Mouse (Mus musculus): ENCODE data around the gene Ell. TPM values are rescaled to one million over a fixed set of nuclear protein-coding genes. Genes with fewer than 3 reads are reported as not detected.

The Ell gene
- polyA plus RNA-seq, 1 experiment from 2014 or later, result 17.2 TPM

DNA sequence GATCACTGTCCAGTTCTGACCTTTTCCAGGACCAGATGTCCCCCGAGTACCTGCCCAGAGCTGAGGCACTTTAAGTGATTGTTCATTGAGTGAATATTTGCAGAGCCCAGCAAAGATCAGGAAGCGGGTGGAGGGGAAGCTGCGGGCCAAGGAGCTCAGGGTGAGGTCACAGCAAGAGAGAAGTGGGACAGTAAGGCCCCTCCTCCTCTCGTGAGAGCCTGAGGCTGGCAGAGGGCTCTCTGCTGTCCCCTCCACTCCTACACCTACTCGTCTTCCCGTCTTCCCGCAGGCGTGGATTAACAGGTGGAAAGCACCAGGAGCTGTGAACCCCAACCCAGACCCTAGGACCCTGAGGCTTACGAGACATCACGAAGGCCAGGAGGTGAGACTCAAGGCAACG is 77.4 kb downstream of the Ell start:
- 57% methylated on average over 11 of the region's 11 CpGs for WGBS

DNA sequence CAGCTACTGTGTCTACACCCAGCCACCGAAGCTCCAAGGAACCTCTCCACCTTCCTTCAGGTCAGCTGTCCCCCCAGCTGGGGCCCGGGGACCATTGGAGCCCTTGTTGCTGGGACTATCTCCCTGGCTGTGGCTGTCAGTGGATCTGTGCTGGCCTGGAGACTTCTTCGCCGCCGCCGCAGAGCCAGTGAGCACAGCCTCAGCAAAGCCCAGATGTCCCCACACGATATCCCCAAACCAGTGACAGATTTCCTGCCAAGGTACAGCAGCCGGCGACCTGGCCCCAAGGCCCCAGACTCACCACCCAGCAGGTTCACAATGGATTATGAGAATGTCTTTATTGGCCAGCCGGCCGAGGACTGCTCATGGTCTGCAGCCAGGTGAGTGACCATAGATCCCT is 78.7 kb downstream of the Ell start:
- Histone ChIP-seq H3K9ac (no peak overlapping the region), H3K27ac (no peak overlapping the region), H3K9me3 (no peaks in the 10 kb centered on the region), H3K4me2 (no peak overlapping the region), H3K4me1 (replicated peaks) (no peaks in the 10 kb centered on the region; the same call in none of the 2 replicates), H3K27me3 (peaks cover 28% of the 10 kb centered on the region), H3K4me3 (no peak overlapping the region), H3K36me3 (no peaks in the 10 kb centered on the region)
- no peak for ATAC-seq (ENCODE audit: low FRiP score)
- WGBS, result 88% methylated on average over 11 of the region's 11 CpGs

More for the DNA sequence above, 77.4 kb downstream of the Ell start:
- Histone ChIP-seq H3K4me3 (no peak overlapping the region), H3K9me3 (no peaks in the 10 kb centered on the region), H3K4me2 (no peak overlapping the region), H3K36me3 (no peaks in the 10 kb centered on the region), H3K9ac (no peak overlapping the region), H3K27ac (no peak overlapping the region), H3K4me1 (replicated peaks) (peaks cover 5% of the 10 kb centered on the region), H3K27me3 (peaks cover 14% of the 10 kb centered on the region)
- ATAC-seq (ENCODE audit: low FRiP score), result no peak

GRCm38 (mm10) chr8:70618888-70619334 is 79.7 kb downstream of the Ell start:
- Histone ChIP-seq H3K4me1 (replicated peaks) (no peaks in the 10 kb centered on the region; the same call in none of the 2 replicates), H3K9me3 (no peaks in the 10 kb centered on the region), H3K27me3 (peaks cover 29% of the 10 kb centered on the region), H3K36me3 (no peaks in the 10 kb centered on the region), H3K9ac (no peak overlapping the region), H3K27ac (no peak overlapping the region), H3K4me3 (no peak overlapping the region), H3K4me2 (no peak overlapping the region)
- no peak for ATAC-seq (ENCODE audit: low FRiP score)
- 39% methylated on average over 9 of the region's 9 CpGs for WGBS

DNA sequence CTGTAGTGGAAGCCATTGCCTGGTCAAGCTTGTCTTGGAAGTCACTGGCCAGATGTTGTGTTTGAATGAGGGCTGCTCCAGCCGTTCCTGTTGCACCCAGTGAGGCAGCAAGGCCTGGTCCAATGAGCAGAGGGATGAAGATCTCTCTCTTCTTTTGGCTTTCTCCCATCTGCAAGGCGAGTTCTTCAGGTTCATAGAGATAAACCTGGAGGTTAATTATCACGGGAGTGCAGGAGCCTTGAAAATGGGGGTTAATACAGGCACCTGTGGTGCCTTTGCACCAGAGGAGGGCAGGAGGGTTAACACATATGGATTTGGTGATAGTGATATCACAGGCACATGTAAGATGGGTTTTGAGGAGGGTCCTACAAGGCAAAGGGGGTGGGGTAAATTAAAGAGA is 83.0 kb downstream of the Ell start:
- H3K4me3 ChIP-seq, result no peak overlapping the region
- H3K9me3 ChIP-seq, result no peaks in the 10 kb centered on the region
- H3K27me3 ChIP-seq, result peaks cover 29% of the 10 kb centered on the region
- no peak for ATAC-seq (ENCODE audit: low FRiP score)
- no peaks in the 10 kb centered on the region; the same call in none of the 2 replicates for H3K4me1 ChIP-seq (replicated peaks)
- WGBS, result 59% methylated on average over 3 of the region's 3 CpGs
- no peak overlapping the region for H3K27ac ChIP-seq
- H3K36me3 ChIP-seq, result no peaks in the 10 kb centered on the region
- no peak overlapping the region for H3K9ac ChIP-seq
- H3K4me2 ChIP-seq, result no peak overlapping the region

DNA sequence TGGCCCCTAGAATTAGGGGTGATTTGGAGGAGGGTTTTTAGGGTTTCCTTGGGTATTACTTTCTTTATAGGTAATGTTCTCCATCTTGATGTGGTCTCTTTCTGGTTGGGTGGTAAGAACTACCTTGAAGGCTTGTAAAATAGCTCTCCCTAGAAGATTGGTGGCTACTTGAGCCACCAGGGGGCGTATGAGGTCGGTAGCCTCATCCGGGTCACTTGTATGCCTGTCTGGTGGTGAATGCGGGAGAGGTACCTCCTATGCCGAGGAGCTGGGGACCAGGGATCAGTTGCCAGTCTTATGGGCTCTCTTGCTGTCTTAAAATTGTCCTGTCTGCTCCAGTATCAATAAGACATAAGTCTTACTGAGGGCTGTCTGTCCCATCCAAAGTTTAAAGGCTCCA is 85.8 kb downstream of the Ell start:
- no peak overlapping the region for H3K4me3 ChIP-seq
- WGBS, result 19% methylated on average over 5 of the region's 5 CpGs
- H3K36me3 ChIP-seq, result no peaks in the 10 kb centered on the region
- no peak overlapping the region for H3K27ac ChIP-seq
- H3K9me3 ChIP-seq, result no peaks in the 10 kb centered on the region
- no peak overlapping the region for H3K9ac ChIP-seq
- peaks cover 11% of the 10 kb centered on the region for H3K4me1 ChIP-seq (replicated peaks)
- no peak overlapping the region for H3K4me2 ChIP-seq
- ATAC-seq (ENCODE audit: low FRiP score), result no peak
- H3K27me3 ChIP-seq, result peaks cover 29% of the 10 kb centered on the region

DNA sequence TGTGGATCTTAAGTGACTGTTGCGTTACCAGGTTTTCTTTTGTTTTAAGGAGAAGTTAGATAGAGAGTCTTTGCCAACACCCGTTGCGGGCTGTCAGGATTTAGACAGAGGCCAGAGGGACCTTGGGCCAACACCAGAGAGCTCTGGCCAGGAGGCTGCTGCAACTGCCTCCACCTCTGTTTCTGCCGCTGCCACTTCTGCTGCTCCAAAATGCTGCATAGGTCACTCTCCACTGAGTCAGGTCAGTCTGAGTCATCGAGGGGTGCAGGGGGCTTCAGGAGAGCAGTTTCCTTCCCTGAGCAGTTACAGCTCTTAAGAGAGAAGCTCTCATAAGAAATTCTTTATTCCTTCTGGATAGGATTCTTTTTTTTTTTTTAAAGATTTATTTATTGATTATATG is 87.8 kb downstream of the Ell start:
- H3K36me3 ChIP-seq, result no peaks in the 10 kb centered on the region
- no peak overlapping the region for H3K4me3 ChIP-seq
- H3K9ac ChIP-seq, result no peak overlapping the region
- H3K4me2 ChIP-seq, result no peak overlapping the region
- H3K4me1 ChIP-seq (replicated peaks), result peaks cover 20% of the 10 kb centered on the region
- H3K9me3 ChIP-seq, result no peaks in the 10 kb centered on the region
- H3K27me3 ChIP-seq, result peaks cover 26% of the 10 kb centered on the region
- WGBS, result 91% methylated on average over 5 of the region's 5 CpGs
- no peak for ATAC-seq (ENCODE audit: low FRiP score)
- no peak overlapping the region for H3K27ac ChIP-seq

- H3K4me2 ChIP-seq, result peak overlapping the region; percentile 62
- peaks cover 20% of the 10 kb centered on the region for H3K4me1 ChIP-seq (replicated peaks)
- H3K4me3 ChIP-seq, result peak overlapping the region; percentile 46
- 57% methylated on average over 7 of the region's 7 CpGs for WGBS
- peaks cover 27% of the 10 kb centered on the region for H3K27me3 ChIP-seq
- no peaks in the 10 kb centered on the region for H3K36me3 ChIP-seq
- 0 out of 2 replicates have a peak, but pooled peaks have one; percentile 0 for ATAC-seq (ENCODE audit: low FRiP score)
- H3K9me3 ChIP-seq, result no peaks in the 10 kb centered on the region
- peak overlapping the region; percentile 76 for H3K27ac ChIP-seq
- peak overlapping the region; percentile 75 for H3K9ac ChIP-seq
Observed at GRCm38 (mm10) chr8:70628986-70629490, 89.8 kb downstream of the Ell start.

DNA sequence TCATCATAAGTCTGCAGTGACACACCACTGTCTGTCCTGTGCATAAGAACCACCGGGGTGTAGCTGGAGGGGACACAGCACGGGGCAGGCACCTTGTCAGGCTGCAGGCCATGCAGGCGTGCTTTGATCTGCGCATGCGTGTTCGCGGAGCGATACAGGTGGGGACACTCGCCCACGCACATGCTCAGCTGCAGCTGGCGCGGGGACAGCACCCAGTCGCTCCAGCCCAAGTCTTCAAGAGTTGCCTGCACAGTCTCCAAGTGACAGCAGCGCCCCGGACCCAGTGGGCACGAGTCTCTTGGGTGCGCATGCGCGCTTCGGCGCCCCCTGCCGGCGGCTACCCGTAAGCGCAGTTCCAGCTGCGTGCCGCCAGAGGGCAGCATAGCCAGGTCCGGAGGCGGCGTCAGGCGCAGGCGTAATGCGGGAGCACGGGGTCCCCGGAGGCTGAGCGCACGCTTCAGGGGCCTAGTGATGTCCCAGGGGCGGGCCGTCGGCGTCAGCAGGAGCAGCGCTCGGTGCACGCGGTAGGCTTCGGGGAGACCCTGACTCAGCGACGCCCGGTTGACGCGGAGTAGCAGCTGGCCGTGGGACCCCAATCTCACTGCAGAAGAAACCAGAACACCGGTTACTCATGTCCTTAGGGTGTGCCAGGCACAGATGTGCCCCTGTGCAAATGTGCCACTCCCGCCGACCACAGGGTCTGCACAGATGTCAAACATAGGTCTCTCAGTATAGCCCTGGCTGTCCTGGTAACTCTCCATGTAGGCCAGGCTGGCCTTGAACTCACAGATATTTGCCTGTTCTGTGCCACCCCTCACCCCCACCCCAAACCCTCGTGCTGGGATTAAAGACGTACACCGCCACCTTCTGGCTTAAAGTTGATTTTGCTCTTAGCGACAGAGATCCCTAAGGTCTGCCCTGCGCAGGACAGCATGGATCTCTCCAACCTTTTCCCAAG is 90.6 kb downstream of the Ell start:
- Histone ChIP-seq H3K27me3 (peaks cover 27% of the 10 kb centered on the region), H3K4me1 (replicated peaks) (peaks cover 20% of the 10 kb centered on the region), H3K4me2 (peak overlapping the region; percentile 62), H3K27ac (peak overlapping the region; percentile 76), H3K9me3 (no peaks in the 10 kb centered on the region), H3K4me3 (peak overlapping the region; percentile 46), H3K36me3 (no peaks in the 10 kb centered on the region), H3K9ac (peak overlapping the region; percentile 75)
- under 1% methylated on average over 60 of the region's 60 CpGs for WGBS
- peak; percentile 94 for ATAC-seq (ENCODE audit: low FRiP score)

DNA sequence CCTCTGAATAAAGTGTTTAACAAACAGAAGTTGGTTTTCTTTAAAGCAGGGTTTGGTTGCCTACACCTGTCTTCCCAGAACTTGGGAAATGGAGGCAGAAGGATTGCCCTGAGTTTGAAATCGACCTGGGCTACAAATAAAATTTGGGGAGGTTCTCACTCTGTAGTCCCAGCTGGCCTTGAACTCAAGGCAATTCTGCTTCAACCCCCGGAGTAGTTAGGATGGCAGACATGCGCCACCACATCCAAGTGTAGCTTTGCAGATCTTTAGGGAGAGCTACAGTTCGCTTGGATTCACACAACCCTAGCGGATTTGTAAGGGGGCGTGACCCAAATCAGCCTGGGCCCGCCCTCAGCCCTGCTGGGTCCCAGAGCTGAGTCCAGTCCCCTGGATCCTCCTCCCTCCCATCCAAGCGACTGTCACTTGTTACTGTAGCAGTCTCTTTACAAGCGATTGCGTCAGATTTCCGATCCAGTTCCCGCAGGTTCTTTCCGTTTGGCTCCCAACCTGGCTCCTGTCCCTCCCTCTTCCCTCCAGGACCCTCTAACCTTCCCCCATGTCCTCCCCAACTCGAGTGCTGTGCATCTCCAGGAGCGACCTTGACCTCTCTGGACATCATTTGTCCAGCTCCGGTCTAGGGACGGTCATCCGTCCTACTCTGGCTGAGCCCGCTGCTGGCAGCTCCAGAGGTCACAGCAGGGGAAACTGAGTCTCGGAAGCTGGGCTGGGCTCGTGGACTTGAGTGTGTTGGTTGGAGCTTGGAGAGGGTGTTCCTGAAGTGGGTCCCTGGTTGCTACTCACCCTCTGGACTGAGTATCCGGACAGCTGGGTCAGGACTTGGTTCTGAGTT is 91.5 kb downstream of the Ell start:
- H3K4me2 ChIP-seq, result peak overlapping the region; percentile 62; the same call in 1 of the 2 replicates
- H3K9ac ChIP-seq, result peak overlapping the region; percentile 13; the same call in 1 of the 2 replicates
- H3K36me3 ChIP-seq, result no peaks in the 10 kb centered on the region
- H3K27me3 ChIP-seq, result peaks cover 27% of the 10 kb centered on the region
- whole genome bisulfite sequencing, result 14% methylated on average over 22 of the region's 22 CpGs
- H3K4me3 ChIP-seq, result no peak overlapping the region; the same call in 1 of the 2 replicates
- ATAC-seq (ENCODE audit: low FRiP score), result peak; percentile 8; the same call in 1 of the 2 replicates
- no peaks in the 10 kb centered on the region for H3K9me3 ChIP-seq
- no peak overlapping the region for H3K27ac ChIP-seq
- H3K4me1 ChIP-seq (replicated peaks), result peaks cover 23% of the 10 kb centered on the region

DNA sequence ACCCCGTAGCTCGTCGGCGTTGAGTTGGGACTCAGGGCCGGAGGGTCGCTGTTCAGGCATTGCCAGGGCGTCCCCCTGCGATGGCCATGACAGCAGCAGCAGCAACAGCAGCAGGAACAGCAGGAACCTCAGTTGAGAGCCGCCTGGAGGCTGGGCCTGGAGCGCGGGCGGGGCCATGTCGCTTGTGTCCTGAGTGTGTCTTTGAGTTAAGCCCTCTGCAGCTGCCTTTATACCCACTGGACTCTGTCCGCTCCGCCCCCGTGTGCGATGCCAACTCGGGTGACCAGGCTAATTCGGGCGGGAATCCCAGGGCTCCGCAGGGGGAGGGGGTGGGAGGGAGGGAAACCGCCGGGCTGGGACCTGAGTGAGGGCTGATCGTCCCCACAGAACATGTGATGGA is 92.2 kb downstream of the Ell start:
- Histone ChIP-seq H3K4me2 (no peak overlapping the region), H3K36me3 (no peaks in the 10 kb centered on the region), H3K9ac (peak overlapping the region; percentile 13; the same call in 1 of the 2 replicates), H3K27me3 (peaks cover 27% of the 10 kb centered on the region), H3K9me3 (no peaks in the 10 kb centered on the region), H3K27ac (no peak overlapping the region), H3K4me3 (no peak overlapping the region), H3K4me1 (replicated peaks) (peaks cover 23% of the 10 kb centered on the region)
- ATAC-seq (ENCODE audit: low FRiP score), result no peak
- WGBS, result 20% methylated on average over 24 of the region's 24 CpGs

GRCm38 (mm10) chr8:70632346-70632892 is 93.2 kb downstream of the Ell start, which contains the start of gene Gdf15:
Gene Gdf15, minus strand, starts transcription at chr8:70632456.
- Histone ChIP-seq H3K27me3 (peaks cover 27% of the 10 kb centered on the region), H3K4me3 (no peak within 1 kb of the TSS), H3K4me2 (no peak within 1 kb of the TSS), H3K36me3 (no peaks in the 10 kb centered on the region), H3K4me1 (replicated peaks) (peaks cover 32% of the 10 kb centered on the region), H3K9ac (peak within 1 kb of the TSS; percentile 13; the same call in 1 of the 2 replicates), H3K9me3 (no peaks in the 10 kb centered on the region), H3K27ac (no peak within 1 kb of the TSS)
- ATAC-seq (ENCODE audit: low FRiP score), result no peak
- WGBS, result 76% methylated on average over 6 of the region's 6 CpGs

Data from hindbrain, embryonic 13.5 days (tissue).